Mouse (Mus musculus): ENCODE results near the gene Acmsd.

DNA sequence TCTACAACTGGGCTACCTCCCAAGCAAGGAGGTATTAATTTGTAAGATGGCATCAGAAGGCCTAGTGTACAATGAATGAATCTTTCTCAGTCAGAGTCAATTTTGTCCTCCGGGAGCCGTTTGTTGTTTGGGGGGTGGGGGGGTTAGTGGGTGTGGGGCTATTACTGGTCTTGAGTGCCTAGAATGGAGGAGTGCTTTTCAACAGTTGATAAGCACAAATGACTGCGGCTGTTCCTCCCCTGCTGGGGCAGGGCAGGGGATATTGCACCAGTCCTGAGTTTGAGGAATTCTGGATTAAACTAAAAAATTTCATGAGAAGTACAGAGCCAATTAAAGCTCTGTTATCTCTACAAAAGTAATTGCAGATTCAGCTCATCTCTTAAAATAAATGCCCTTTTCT is 50.9 kb downstream of the Acmsd start:
- no peak for TF ChIP-seq GATA1 (IDR thresholded peaks at IDR 0.05; ENCODE audit: borderline replicate concordance, low read length)
- TF ChIP-seq FLI1 (IDR thresholded peaks at IDR 0.05; ENCODE audit: low read length): no peak
